Mouse (Mus musculus): ENCODE results near the gene Axin1. TPM values are rescaled to one million over a fixed set of nuclear protein-coding genes. Genes with fewer than 3 reads are reported as not detected.
A peak's percentile ranks its signal among the peaks of the same experiment; 100 is the strongest.

Gene Axin1
- polyA plus RNA-seq, 1 experiment from 2014 or later: 8.8 TPM

GRCm38 (mm10) chr17:26123267-26123684 lies 15.2 kb upstream of the Axin1 start, which contains the start of gene Mrpl28:
TSS of gene Mrpl28 (plus strand) at chr17:26123500.
- Histone ChIP-seq H3K27ac (peak within 1 kb of the TSS; percentile 41), H3K4me3 (peak within 1 kb of the TSS; percentile 89), H3K4me2 (peak within 1 kb of the TSS; percentile 77), H3K36me3 (peaks cover 30% of the 10 kb centered on the region), H3K9me3 (replicated peaks) (no peaks in the 10 kb centered on the region), H3K9ac (peak within 1 kb of the TSS; percentile 87), H3K27me3 (peaks cover 13% of the 10 kb centered on the region), H3K4me1 (replicated peaks) (peaks cover 21% of the 10 kb centered on the region)
- WGBS: under 1% methylated on average over 32 of the region's 32 CpGs
- peak; percentile 87 for ATAC-seq (replicated peaks; ENCODE audit: insufficient number of reproducible peaks, insufficient read depth, low FRiP score, low read depth)

DNA sequence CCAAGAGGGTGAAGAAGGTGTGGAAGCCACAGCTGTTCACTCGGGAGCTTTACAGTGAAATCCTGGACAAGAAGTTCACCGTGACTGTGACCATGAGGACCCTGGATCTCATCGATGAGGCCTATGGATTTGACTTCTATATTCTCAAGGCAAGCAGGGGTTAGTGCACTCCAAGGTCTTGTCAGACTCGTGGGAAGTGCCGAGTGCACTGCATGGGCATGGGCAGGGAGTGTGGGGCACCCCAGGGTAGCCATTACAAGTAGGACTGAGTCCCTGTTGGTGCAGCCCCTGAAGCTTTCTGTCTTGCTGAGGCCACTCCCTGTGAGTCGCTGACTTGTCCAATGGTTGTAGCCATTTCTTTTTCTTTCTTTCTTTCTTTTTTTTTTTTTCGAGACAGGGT lies 13.9 kb upstream of the Axin1 start:
- H3K4me1 ChIP-seq (replicated peaks): peaks cover 21% of the 10 kb centered on the region
- peak overlapping the region; percentile 87 for H3K9ac ChIP-seq
- H3K9me3 ChIP-seq (replicated peaks): no peaks in the 10 kb centered on the region
- peak overlapping the region; percentile 89 for H3K4me3 ChIP-seq
- 83% methylated on average over 7 of the region's 7 CpGs for WGBS
- peak overlapping the region; percentile 77 for H3K4me2 ChIP-seq
- peaks cover 4% of the 10 kb centered on the region; the same call in 1 of the 2 replicates for H3K27me3 ChIP-seq
- no peak overlapping the region for H3K27ac ChIP-seq
- ATAC-seq (replicated peaks; ENCODE audit: insufficient number of reproducible peaks, insufficient read depth, low FRiP score, low read depth): no peak
- peaks cover 39% of the 10 kb centered on the region for H3K36me3 ChIP-seq

DNA sequence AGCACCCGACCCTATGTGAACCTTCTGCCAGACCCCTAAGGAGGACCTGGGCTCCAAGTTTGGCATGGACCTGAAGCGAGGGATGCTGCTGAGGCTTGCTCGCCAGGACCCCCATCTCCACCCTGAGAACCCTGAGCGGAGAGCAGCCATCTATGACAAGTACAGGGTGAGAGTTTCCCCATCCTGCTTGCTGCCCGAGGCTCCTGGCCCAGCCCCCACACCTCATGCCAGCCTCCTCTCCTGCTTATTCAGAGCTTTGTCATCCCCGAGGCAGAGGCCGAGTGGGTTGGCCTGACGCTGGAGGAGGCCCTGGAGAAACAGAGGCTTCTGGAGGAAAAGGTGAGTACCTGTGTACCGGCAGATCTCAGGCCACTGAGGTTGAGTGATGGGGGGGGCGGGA lies 13.3 kb upstream of the Axin1 start:
- H3K27ac ChIP-seq: no peak overlapping the region
- H3K9ac ChIP-seq: no peak overlapping the region
- no peaks in the 10 kb centered on the region for H3K27me3 ChIP-seq
- H3K4me2 ChIP-seq: no peak overlapping the region
- H3K36me3 ChIP-seq: peaks cover 39% of the 10 kb centered on the region
- H3K9me3 ChIP-seq (replicated peaks): no peaks in the 10 kb centered on the region
- 93% methylated on average over 10 of the region's 10 CpGs for WGBS
- ATAC-seq (replicated peaks; ENCODE audit: insufficient number of reproducible peaks, insufficient read depth, low FRiP score, low read depth): no peak
- peaks cover 18% of the 10 kb centered on the region for H3K4me1 ChIP-seq (replicated peaks)
- H3K4me3 ChIP-seq: no peak overlapping the region

DNA sequence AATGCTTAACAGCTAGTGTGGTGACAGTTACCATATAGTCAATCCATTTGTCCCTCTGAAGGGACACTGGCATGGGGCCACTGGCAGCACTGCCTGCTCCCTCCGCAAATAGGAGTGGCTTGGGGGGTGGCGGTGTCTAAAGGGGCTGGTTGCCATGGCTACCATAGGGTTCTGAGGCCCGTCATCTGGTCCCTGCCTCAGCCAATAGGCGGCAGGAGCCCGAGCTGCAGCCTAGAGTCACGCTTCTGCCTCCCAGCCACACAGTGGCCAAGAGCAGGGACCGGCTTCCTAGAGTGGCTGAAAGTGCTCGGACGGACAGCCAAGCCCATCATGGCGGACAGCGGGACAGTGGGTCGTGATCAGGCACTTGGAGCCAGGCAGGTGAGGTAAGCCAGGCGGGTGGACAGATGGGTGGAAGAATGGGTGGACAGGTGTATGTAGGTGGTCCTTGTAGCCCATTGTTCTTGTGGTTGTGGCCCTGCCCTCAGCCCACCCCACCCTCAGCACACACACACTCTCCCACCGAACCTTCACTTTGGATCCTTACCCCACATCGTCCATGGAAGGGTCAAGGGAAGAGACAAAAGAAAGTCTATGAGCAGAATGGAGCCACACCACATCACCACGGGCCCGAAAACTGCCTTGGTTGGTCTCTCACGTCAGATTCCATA lies 7.3 kb upstream of the Axin1 start:
- Histone ChIP-seq H3K9ac (no peak overlapping the region), H3K27ac (no peak overlapping the region), H3K27me3 (no peaks in the 10 kb centered on the region), H3K36me3 (peaks cover 35% of the 10 kb centered on the region), H3K4me1 (replicated peaks) (no peaks in the 10 kb centered on the region), H3K4me2 (no peak overlapping the region), H3K4me3 (no peak overlapping the region), H3K9me3 (replicated peaks) (no peaks in the 10 kb centered on the region)
- WGBS: 89% methylated on average over 18 of the region's 18 CpGs
- ATAC-seq (replicated peaks; ENCODE audit: insufficient number of reproducible peaks, insufficient read depth, low FRiP score, low read depth): no peak

DNA sequence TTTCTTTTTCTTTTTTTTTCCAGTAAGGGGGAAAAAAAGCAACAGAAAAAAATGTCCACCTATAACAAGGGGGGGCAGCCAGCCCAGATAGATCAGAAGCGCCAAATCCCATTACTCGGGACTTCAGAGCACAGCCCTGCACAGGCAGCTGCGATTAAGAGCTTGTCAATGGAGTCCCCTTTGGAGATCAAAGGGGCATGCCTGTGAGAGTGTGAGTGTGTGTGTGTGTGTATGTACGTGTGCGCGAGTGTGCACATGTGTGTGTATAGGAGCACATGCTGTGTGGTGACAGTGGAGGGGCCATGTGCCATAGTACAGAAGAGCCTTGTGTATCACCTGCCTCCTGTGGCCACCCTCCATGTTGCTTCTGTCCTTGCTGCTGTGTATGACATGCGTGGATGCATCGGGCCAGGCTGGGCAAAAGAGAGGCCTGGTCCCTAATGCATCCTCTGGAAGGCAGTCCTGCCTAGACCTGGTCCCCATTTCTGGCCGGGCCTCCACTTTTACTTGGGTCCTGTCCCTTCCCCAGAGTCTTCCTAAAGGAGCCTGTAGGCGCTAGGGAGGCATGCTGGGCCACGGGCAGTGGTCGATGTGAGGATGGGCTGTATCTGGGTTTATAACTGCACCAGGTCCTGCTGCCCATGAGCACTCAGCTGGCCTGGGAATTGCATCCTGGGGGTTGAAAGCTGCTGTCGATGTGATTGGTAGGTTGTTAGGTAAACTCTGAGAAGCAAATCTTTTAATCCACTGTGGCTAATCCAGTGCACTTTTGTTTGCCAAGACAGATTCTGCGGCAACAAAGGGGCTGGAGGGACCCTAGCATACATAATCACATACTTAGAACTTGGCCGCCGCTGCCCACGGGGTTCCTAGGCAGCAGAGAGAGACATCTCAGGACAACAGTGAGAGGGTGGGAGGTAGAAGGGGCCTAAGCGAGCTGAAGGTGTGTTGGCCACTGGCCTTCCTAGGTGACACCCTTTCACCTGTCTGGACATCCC lies 6.3 kb upstream of the Axin1 start:
- H3K36me3 ChIP-seq: peaks cover 25% of the 10 kb centered on the region

DNA sequence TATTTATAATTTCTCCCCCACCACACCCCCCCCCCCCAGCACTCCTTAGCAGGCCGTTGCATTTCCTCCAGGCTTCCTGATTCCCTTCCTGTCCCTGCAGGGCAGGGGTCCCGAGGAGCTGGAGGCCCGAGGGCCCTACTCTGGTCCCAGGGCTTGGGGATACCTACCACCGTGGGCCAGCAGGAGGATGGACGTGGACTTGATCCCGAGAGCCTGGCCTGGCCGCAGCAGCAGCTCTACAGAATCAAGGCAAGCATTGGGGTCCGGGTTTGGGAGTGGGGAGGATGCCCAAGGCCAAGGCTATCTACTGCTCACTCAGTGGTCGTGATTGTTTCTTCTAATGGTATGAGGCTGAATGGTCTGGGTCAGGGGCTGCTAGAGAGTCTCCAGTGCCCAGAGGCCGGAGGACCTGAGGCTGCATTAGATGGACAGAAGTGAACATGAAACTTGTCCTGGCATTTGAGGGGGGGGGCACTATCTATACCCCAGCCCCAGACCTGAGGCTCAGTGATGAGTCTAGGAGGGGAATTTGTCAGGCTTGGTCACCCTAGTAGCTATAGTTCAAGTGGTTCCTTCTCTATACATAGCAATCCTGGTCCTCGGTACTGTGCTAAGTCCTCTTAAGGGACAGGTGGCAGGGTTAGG lies 1.3 kb upstream of the Axin1 start:
- no peak overlapping the region for H3K4me2 ChIP-seq
- no peaks in the 10 kb centered on the region for H3K27me3 ChIP-seq
- H3K4me1 ChIP-seq (replicated peaks): peaks cover 27% of the 10 kb centered on the region
- no peak overlapping the region for H3K27ac ChIP-seq
- no peak for ATAC-seq (replicated peaks; ENCODE audit: insufficient number of reproducible peaks, insufficient read depth, low FRiP score, low read depth)
- H3K36me3 ChIP-seq: no peaks in the 10 kb centered on the region
- no peak overlapping the region for H3K4me3 ChIP-seq
- no peak overlapping the region for H3K9ac ChIP-seq
- H3K9me3 ChIP-seq (replicated peaks): no peaks in the 10 kb centered on the region
- 84% methylated on average over 11 of the region's 11 CpGs for WGBS

More for the DNA sequence above, 6.3 kb upstream of the Axin1 start:
- no peak overlapping the region for H3K27ac ChIP-seq
- no peaks in the 10 kb centered on the region for H3K9me3 ChIP-seq (replicated peaks)
- no peak overlapping the region for H3K4me3 ChIP-seq
- H3K4me2 ChIP-seq: no peak overlapping the region
- H3K4me1 ChIP-seq (replicated peaks): no peaks in the 10 kb centered on the region
- 87% methylated on average over 18 of the region's 18 CpGs for WGBS
- H3K27me3 ChIP-seq: no peaks in the 10 kb centered on the region
- H3K9ac ChIP-seq: no peak overlapping the region
- ATAC-seq (replicated peaks; ENCODE audit: insufficient number of reproducible peaks, insufficient read depth, low FRiP score, low read depth): no peak; the same call in 1 of the 2 replicates

DNA sequence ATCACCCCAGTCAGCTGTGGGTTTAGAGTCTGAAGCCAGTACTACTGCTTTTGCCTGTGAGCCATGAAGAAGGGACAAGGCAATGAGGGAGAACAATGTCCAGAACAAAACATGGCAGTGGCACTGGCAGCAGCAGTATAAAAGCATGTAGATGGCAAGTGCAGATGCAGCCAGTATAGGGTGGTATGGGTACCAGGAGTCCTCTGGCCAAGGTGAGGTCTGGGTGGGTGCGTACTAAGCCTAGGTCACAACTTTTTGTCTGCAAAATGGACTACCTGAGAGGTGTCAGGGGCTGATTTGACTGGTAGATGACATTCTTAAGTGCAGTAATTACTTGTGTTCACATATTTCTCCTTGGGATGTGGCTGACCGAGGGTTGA lies 747 bp upstream of the Axin1 start:
- H3K4me3 ChIP-seq: peak overlapping the region; percentile 76
- H3K27me3 ChIP-seq: no peaks in the 10 kb centered on the region
- peak overlapping the region; percentile 97 for H3K27ac ChIP-seq
- no peaks in the 10 kb centered on the region for H3K9me3 ChIP-seq (replicated peaks)
- H3K4me1 ChIP-seq (replicated peaks): peaks cover 27% of the 10 kb centered on the region
- H3K36me3 ChIP-seq: no peaks in the 10 kb centered on the region
- peak overlapping the region; percentile 77 for H3K4me2 ChIP-seq
- WGBS: 74% methylated on average over 2 of the region's 2 CpGs
- no peak for ATAC-seq (replicated peaks; ENCODE audit: insufficient number of reproducible peaks, insufficient read depth, low FRiP score, low read depth)
- H3K9ac ChIP-seq: peak overlapping the region; percentile 40

DNA sequence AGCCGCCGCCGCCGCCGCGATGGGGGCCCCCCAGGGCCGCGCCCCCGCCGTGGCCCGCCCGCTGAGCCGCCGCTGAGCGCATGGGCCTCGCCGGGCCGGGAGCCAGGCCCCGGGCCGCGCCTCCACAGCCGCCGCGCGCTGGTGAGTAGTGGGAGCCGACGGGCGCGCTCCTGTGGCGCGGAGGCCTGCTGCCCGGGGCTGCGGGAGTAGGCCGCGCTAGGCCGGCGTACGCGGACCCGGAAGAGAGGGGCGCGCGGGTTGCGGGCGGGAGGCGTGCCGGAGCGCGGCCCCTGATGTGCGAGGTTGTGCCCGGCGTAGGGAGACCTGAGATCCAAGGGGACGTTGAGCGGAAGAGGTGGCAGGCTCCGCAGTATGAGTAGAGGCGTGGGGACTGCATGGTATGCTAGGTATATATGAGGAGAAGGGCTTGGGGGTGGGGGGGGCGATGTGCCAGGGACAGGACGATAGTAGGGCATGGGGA lies 453 bp downstream of the Axin1 start:
- Histone ChIP-seq H3K4me3 (peak overlapping the region; percentile 76), H3K4me1 (replicated peaks) (peaks cover 27% of the 10 kb centered on the region), H3K27ac (peak overlapping the region; percentile 97), H3K9me3 (replicated peaks) (no peaks in the 10 kb centered on the region), H3K27me3 (no peaks in the 10 kb centered on the region), H3K36me3 (peaks cover 7% of the 10 kb centered on the region), H3K4me2 (peak overlapping the region; percentile 77), H3K9ac (peak overlapping the region; percentile 99)
- ATAC-seq (replicated peaks; ENCODE audit: insufficient number of reproducible peaks, insufficient read depth, low FRiP score, low read depth): peak; percentile 71
- WGBS: 1% methylated on average over 58 of the region's 58 CpGs

DNA sequence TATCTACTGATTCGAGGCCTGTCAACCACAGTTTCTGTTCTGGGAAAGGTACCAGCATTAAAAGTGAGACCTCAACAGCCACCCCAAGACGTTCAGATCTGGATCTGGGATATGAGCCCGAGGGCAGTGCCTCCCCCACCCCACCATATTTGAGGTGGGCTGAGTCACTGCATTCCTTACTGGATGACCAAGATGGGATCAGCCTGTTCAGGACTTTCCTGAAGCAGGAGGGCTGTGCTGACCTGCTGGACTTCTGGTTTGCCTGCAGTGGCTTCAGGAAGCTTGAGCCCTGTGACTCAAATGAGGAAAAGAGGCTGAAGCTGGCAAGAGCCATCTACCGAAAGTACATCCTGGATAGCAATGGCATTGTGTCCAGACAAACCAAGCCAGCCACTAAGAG lies 4.3 kb downstream of the Axin1 start:
- Histone ChIP-seq H3K4me3 (no peak overlapping the region), H3K4me1 (replicated peaks) (peaks cover 25% of the 10 kb centered on the region), H3K36me3 (peaks cover 18% of the 10 kb centered on the region), H3K27ac (no peak overlapping the region), H3K9me3 (replicated peaks) (no peaks in the 10 kb centered on the region), H3K4me2 (no peak overlapping the region), H3K27me3 (no peaks in the 10 kb centered on the region), H3K9ac (no peak overlapping the region)
- no peak for ATAC-seq (replicated peaks; ENCODE audit: insufficient number of reproducible peaks, insufficient read depth, low FRiP score, low read depth)
- 77% methylated on average over 4 of the region's 4 CpGs for WGBS

- H3K9ac ChIP-seq: no peak overlapping the region
- no peak for ATAC-seq (replicated peaks; ENCODE audit: insufficient number of reproducible peaks, insufficient read depth, low FRiP score, low read depth)
- no peaks in the 10 kb centered on the region for H3K9me3 ChIP-seq (replicated peaks)
- H3K4me2 ChIP-seq: no peak overlapping the region
- H3K27me3 ChIP-seq: no peaks in the 10 kb centered on the region
- H3K4me1 ChIP-seq (replicated peaks): peaks cover 21% of the 10 kb centered on the region
- no peak overlapping the region for H3K4me3 ChIP-seq
- no peak overlapping the region for H3K27ac ChIP-seq
- WGBS: 97% methylated on average over 5 of the region's 5 CpGs
- H3K36me3 ChIP-seq: peaks cover 18% of the 10 kb centered on the region
These were observed 4.9 kb downstream of the Axin1 start for GRCm38 (mm10) chr17:26143386-26143785.

DNA sequence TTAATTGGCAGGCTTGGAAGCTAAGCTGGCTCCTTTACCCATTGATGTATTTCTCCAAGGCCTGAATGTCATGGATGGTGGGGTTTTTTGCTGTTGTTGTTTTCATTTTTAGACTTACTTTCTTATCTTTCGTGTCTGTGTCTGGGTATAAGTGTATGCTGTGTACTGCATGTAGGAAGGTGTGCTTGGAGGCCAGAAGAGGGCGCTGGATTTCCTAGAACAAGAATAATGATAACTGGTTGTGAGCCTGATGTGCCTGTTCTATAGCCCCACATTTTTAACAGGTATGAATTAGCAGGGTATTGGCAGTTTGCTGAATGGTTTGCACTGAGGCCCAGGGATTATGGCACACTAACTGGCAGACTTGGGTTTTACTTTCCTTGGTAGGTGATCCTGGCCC lies 10.6 kb downstream of the Axin1 start:
- Histone ChIP-seq H3K4me1 (replicated peaks) (no peaks in the 10 kb centered on the region), H3K36me3 (peaks cover 46% of the 10 kb centered on the region), H3K4me3 (no peak overlapping the region), H3K27ac (no peak overlapping the region), H3K9ac (no peak overlapping the region), H3K4me2 (no peak overlapping the region), H3K9me3 (replicated peaks) (no peaks in the 10 kb centered on the region), H3K27me3 (no peaks in the 10 kb centered on the region)
- no peak for ATAC-seq (replicated peaks; ENCODE audit: insufficient number of reproducible peaks, insufficient read depth, low FRiP score, low read depth)
- WGBS: 85% methylated on average over 2 of the region's 2 CpGs
